Mouse (Mus musculus) liver, embryonic 11.5 days (tissue): ENCODE data around the gene Pclaf. TPM values are rescaled to one million over a fixed set of nuclear protein-coding genes. Genes with fewer than 3 reads are reported as not detected.
A peak's percentile ranks its signal among the peaks of the same experiment; 100 is the strongest.

Source experiments
- ATAC-seq: fragments of 200-750 bp; cut with Nextera tagmentation; replicated peaks from 2 replicates; pipeline ENCODE4 v1.8.0; 2017; ENCODE audit warnings: moderate number of reproducible peaks, mild to moderate bottlenecking, moderate TSS enrichment, moderate library complexity; ENCODE audit not compliant: low FRiP score
- DNase-seq: peaks from one replicate; pipeline ENCODE4 v3.0.0-alpha.2; 2017; ENCODE audit warnings: low spot score
- H3K27ac ChIP-seq: fragments of 300-500 bp; sonication (generic); 2 replicates; pipeline ENCODE4 v1.5.1; 2014; ENCODE audit warnings: mild to moderate bottlenecking, low read depth, low read length, control low read depth
- H3K27me3 ChIP-seq: fragments of 300-500 bp; sonication (generic); replicated peaks from 2 replicates; pipeline ENCODE4 v1.6.1; 2014; ENCODE audit warnings: low read length, mixed read lengths; ENCODE audit not compliant: control insufficient read depth, insufficient read depth
- H3K36me3 ChIP-seq: fragments of 300-500 bp; sonication (generic); 2 replicates; pipeline ENCODE4 v1.6.1; 2014; ENCODE audit warnings: mild to moderate bottlenecking, low read length, moderate library complexity, mixed read lengths; ENCODE audit not compliant: control insufficient read depth, insufficient read depth
- H3K4me1 ChIP-seq: fragments of 300-500 bp; sonication (generic); replicated peaks from 2 replicates; pipeline ENCODE4 v1.6.1; 2014; ENCODE audit warnings: low read length, mixed read lengths; ENCODE audit not compliant: control insufficient read depth, insufficient read depth
- H3K4me2 ChIP-seq: fragments of 300-500 bp; sonication (generic); 2 replicates; pipeline ENCODE4 v1.6.1; 2014; ENCODE audit warnings: mild to moderate bottlenecking, control low read depth, moderate library complexity
- H3K4me3 ChIP-seq: fragments of 300-500 bp; sonication (generic); 2 replicates; pipeline ENCODE4 v1.5.1; 2014; ENCODE audit warnings: low read depth, low read length, control low read depth
- H3K9ac ChIP-seq: fragments of 300-500 bp; sonication (generic); 2 replicates; pipeline ENCODE4 v1.6.1; 2014; ENCODE audit warnings: low read depth, low read length, control low read depth
- H3K9me3 ChIP-seq: fragments of 300-500 bp; sonication (generic); 2 replicates; pipeline ENCODE4 v1.6.1; 2016; ENCODE audit warnings: low read length, inconsistent platforms, mixed read lengths; ENCODE audit not compliant: control insufficient read depth
- WGBS: fragments of 180-500 bp; shearing (Covaris S2); extraction: QIAGEN DNeasy Blood & Tissue Kit; methylation state at CpG from one replicate; pipeline ENCODE4 v1.1.7; 2014; 5-methylcytosine and 5-hydroxymethylcytosine counted together
- polyA plus RNA-seq: library from polyadenylated mRNA; unstranded; fragments of >200 nt; fragmentation: Nextera tagmentation; extraction: Ambion mirVana; gene quantifications from 2 replicates; pipeline ENCODE4 v1.2.1, GENCODE M21; 2014

Gene Pclaf
- polyA plus RNA-seq, 1 experiment from 2014 or later, result 192 TPM

- H3K27ac ChIP-seq, result no peak overlapping the region
- H3K36me3 ChIP-seq, result peaks cover 17% of the 10 kb centered on the region; the same call in 1 of the 2 replicates
- H3K9ac ChIP-seq, result no peak overlapping the region
- H3K4me1 ChIP-seq, result 0 out of 2 replicates have a peak, but pooled peaks cover 1% of the 10 kb centered on the region
- no peak for DNase-seq
- H3K4me2 ChIP-seq, result no peak overlapping the region
- no peaks in the 10 kb centered on the region for H3K27me3 ChIP-seq
- H3K9me3 ChIP-seq, result no peaks in the 10 kb centered on the region
- no peak overlapping the region for H3K4me3 ChIP-seq
- no peak for ATAC-seq
- 69% methylated on average over 3 of the region's 3 CpGs for WGBS
Measured at GRCm38 (mm10) chr9:65902879-65903278, 12.8 kb downstream of the Pclaf start.

- H3K4me2 ChIP-seq, result no peak overlapping the region
- H3K9ac ChIP-seq, result no peak overlapping the region
- 0 out of 2 replicates have a peak, but pooled peaks cover 2% of the 10 kb centered on the region for H3K4me1 ChIP-seq
- DNase-seq (no peak), ATAC-seq (no peak)
- H3K27ac ChIP-seq, result no peak overlapping the region
- no peaks in the 10 kb centered on the region for H3K9me3 ChIP-seq
- H3K4me3 ChIP-seq, result no peak overlapping the region
- peaks cover 17% of the 10 kb centered on the region; the same call in 1 of the 2 replicates for H3K36me3 ChIP-seq
- no peaks in the 10 kb centered on the region for H3K27me3 ChIP-seq
Measured at GRCm38 (mm10) chr9:65903419-65903818, 13.4 kb downstream of the Pclaf start.

GRCm38 (mm10) chr9:65908394-65909300, 18.6 kb downstream of the Pclaf start, which contains the start of the genes Trip4 and Csnk1g1:
Gene Trip4 (minus strand): TSS chr9:65908794.
Gene Csnk1g1 (plus strand): TSS chr9:65908924.
- peak within 1 kb of the TSS; percentile 70 for H3K27ac ChIP-seq
- H3K4me3 ChIP-seq, result peak within 1 kb of the TSS; percentile 81
- ATAC-seq (peak; percentile 98), DNase-seq (peak; percentile 91)
- H3K27me3 ChIP-seq, result no peaks in the 10 kb centered on the region
- peak within 1 kb of the TSS; percentile 82 for H3K9ac ChIP-seq
- under 1% methylated on average over 38 of the region's 38 CpGs for WGBS
- H3K4me2 ChIP-seq, result peak within 1 kb of the TSS; percentile 83
- H3K9me3 ChIP-seq, result no peaks in the 10 kb centered on the region
- peaks cover 5% of the 10 kb centered on the region for H3K4me1 ChIP-seq
- peaks cover 4% of the 10 kb centered on the region; the same call in 1 of the 2 replicates for H3K36me3 ChIP-seq

GRCm38 (mm10) chr9:65909301-65909801, 19.3 kb downstream of the Pclaf start:
- peak overlapping the region; percentile 82 for H3K9ac ChIP-seq
- H3K27ac ChIP-seq, result peak overlapping the region; percentile 70
- H3K27me3 ChIP-seq, result no peaks in the 10 kb centered on the region
- ATAC-seq, result peak; percentile 44; the same call in 1 of the 2 replicates
- no peak for DNase-seq
- H3K4me1 ChIP-seq, result peaks cover 5% of the 10 kb centered on the region
- no peaks in the 10 kb centered on the region for H3K9me3 ChIP-seq
- WGBS, result under 1% methylated on average over 34 of the region's 34 CpGs
- peak overlapping the region; percentile 81 for H3K4me3 ChIP-seq
- peaks cover 2% of the 10 kb centered on the region; the same call in 1 of the 2 replicates for H3K36me3 ChIP-seq
- peak overlapping the region; percentile 83 for H3K4me2 ChIP-seq

DNA sequence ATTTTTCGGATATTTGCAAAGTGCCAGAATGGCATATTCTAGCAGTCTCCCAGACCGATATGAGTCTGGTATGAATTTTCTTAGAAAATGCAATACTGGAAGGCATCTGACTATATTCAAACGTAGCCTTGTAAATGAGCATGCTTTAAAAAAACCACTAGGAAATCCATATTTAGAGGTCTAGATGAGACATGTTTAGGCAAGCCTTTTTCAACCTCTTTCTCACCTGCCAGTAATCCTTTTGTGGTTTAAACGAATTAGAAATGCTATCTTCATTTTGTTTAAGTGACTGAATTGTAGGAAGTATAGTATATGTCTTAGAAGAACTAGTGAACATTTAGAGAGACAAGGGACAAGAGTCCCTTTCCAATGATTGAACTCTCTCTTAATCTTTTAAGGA, 19.8 kb downstream of the Pclaf start:
- Histone ChIP-seq H3K9me3 (no peaks in the 10 kb centered on the region), H3K4me3 (peak overlapping the region; percentile 81), H3K36me3 (no peaks in the 10 kb centered on the region), H3K4me2 (peak overlapping the region; percentile 83), H3K4me1 (peaks cover 5% of the 10 kb centered on the region), H3K27me3 (no peaks in the 10 kb centered on the region), H3K9ac (peak overlapping the region; percentile 82), H3K27ac (peak overlapping the region; percentile 70; the same call in 1 of the 2 replicates)
- WGBS, result 7% methylated on average over 4 of the region's 4 CpGs
- ATAC-seq (no peak), DNase-seq (no peak)

DNA sequence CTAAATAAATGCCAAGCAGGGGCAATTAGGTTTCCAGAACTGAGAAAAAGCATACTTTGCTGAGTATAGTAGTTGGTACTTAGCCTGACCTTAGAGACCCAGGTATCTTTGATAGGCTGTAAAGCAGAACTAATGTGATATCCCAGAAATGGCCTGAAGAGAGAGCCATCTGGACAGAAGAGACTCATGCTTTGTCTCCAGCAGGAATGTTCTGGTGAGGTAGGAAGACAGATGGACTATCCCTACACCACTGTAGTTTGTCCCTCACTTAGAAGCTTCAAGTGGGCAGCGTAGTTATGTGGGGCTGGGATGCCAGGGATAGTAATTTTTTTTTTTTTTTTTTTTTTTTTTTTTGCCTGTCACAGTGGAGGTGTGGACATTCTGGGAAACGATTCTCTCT, 23.9 kb downstream of the Pclaf start:
- no peaks in the 10 kb centered on the region for H3K9me3 ChIP-seq
- H3K36me3 ChIP-seq, result no peaks in the 10 kb centered on the region
- H3K27ac ChIP-seq, result no peak overlapping the region
- ATAC-seq (no peak), DNase-seq (no peak)
- WGBS, result 88% methylated on average over 2 of the region's 2 CpGs
- H3K27me3 ChIP-seq, result no peaks in the 10 kb centered on the region
- H3K9ac ChIP-seq, result no peak overlapping the region
- H3K4me3 ChIP-seq, result no peak overlapping the region
- no peak overlapping the region for H3K4me2 ChIP-seq
- H3K4me1 ChIP-seq, result peaks cover 12% of the 10 kb centered on the region

- Histone ChIP-seq H3K27ac (no peak overlapping the region), H3K4me3 (no peak overlapping the region), H3K9me3 (no peaks in the 10 kb centered on the region), H3K4me1 (peaks cover 9% of the 10 kb centered on the region), H3K27me3 (no peaks in the 10 kb centered on the region), H3K9ac (no peak overlapping the region), H3K4me2 (no peak overlapping the region), H3K36me3 (no peaks in the 10 kb centered on the region)
- 70% methylated on average over 1 of the region's 1 CpGs for WGBS
- DNase-seq (no peak), ATAC-seq (peak; percentile 71; the same call in 1 of the 2 replicates)
Measured at GRCm38 (mm10) chr9:65917015-65917414, 27.0 kb downstream of the Pclaf start.

DNA sequence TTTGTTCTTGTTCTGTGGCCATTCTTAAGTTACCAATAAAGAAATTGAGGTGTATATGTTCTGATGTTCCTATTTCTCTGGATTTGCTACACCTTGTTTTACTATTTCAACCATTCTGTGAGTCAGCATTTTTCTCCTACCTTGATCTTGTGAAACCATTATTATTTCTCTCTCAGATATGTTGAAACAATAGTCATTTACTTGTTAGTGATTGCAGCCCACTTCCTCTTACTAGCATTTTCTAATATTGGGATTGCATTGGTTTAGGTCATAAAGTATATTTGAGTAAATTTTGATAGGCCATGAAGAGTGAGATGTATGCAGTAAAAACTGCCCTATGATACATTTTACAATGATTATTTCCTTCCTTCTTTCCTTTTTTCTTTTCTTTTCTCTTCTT, 38.4 kb downstream of the Pclaf start:
- Histone ChIP-seq H3K27me3 (no peaks in the 10 kb centered on the region), H3K27ac (no peak overlapping the region), H3K9me3 (no peaks in the 10 kb centered on the region), H3K9ac (no peak overlapping the region), H3K4me1 (no peaks in the 10 kb centered on the region), H3K4me3 (no peak overlapping the region), H3K36me3 (no peaks in the 10 kb centered on the region), H3K4me2 (no peak overlapping the region)
- ATAC-seq (no peak), DNase-seq (no peak)
